Mouse (Mus musculus) R1 (cell line): ENCODE measurements at regions not wholly inside any gene's neighbourhood (a gene's known extent, or its start where the extent isn't known, plus 50 kb on each side); places are given as distances from the start of the nearest gene placed in this dataset.

Experiments
- DNase-seq: peaks from one replicate; pipeline ENCODE4 v3.0.0-alpha.2; 2018; ENCODE audit warnings: low read depth, low spot score

- DNase-seq = no peak
These were observed 1422.4 kb upstream of the Gm6569 start for GRCm38 (mm10) chr15:72411956-72412355.
